ENCODE assay signal across 8 mouse cellular contexts in genomic region chr17:68166397-68166796, GRCm38 (mm10).
DNase-seq lines count a peak whose midpoint lies in the region; ATAC-seq lines count a peak whose summit lies in the region.

No protein-coding gene starts in this region.

- no peak overlapping the region for H3K27ac ChIP-seq in heart, embryonic 10.5 days
- H3K27ac ChIP-seq in intestine, embryonic 14.5 days (ENCODE audit: low read depth) = no peak overlapping the region

- H3K4me3 ChIP-seq in heart, embryonic 10.5 days = no peak overlapping the region
- no peak overlapping the region for H3K4me3 ChIP-seq in intestine, embryonic 14.5 days (ENCODE audit: low read depth, low read length)

- H3K36me3 ChIP-seq in heart, embryonic 10.5 days = no peaks in the 10 kb centered on the region
- no peaks in the 10 kb centered on the region for H3K36me3 ChIP-seq in intestine, embryonic 14.5 days (ENCODE audit: control insufficient read depth, insufficient read depth, low read length)

- peaks cover 17% of the 10 kb centered on the region for H3K4me1 ChIP-seq in heart, embryonic 10.5 days
- peaks cover 15% of the 10 kb centered on the region for H3K4me1 ChIP-seq in intestine, embryonic 14.5 days (replicated peaks; ENCODE audit: control insufficient read depth, insufficient read depth, low read length)

- H3K9ac ChIP-seq in intestine, embryonic 14.5 days (ENCODE audit: low read length) = no peak overlapping the region

- ATAC-seq in intestine, embryonic 14.5 days (replicated peaks; ENCODE audit: low FRiP score, low TSS enrichment, low read depth) = no peak

- no peak overlapping the region for H3K4me2 ChIP-seq in intestine, embryonic 14.5 days (ENCODE audit: low read length)

- no peaks in the 10 kb centered on the region for H3K27me3 ChIP-seq in heart, embryonic 10.5 days (ENCODE audit: insufficient read depth, poor library complexity, severe bottlenecking)
- no peaks in the 10 kb centered on the region for H3K27me3 ChIP-seq in intestine, embryonic 14.5 days (replicated peaks; ENCODE audit: control insufficient read depth, insufficient read depth, low read length)

- DNase-seq in heart, adult 11 months = peak; percentile 83
- DNase-seq in heart, embryonic 10.5 days (ENCODE audit: low spot score) = no peak
- peak; percentile 11 for DNase-seq in ovary, postnatal 36 days (ENCODE audit: low spot score)
- DNase-seq in ovary, postnatal 14 days (ENCODE audit: low spot score) = no peak
- DNase-seq in intestine, embryonic 14.5 days (ENCODE audit: low spot score) = peak; percentile 66
- DNase-seq in retina, embryonic 14.5 days (ENCODE audit: low spot score) = peak; percentile 71
- no peak for DNase-seq in left cerebral cortex, postnatal 4 days
- DNase-seq in ovary, postnatal 10 days (ENCODE audit: low spot score) = no peak

- no peaks in the 10 kb centered on the region for H3K9me3 ChIP-seq in heart, embryonic 10.5 days
- no peaks in the 10 kb centered on the region for H3K9me3 ChIP-seq in intestine, embryonic 14.5 days (ENCODE audit: control insufficient read depth, low read length)

- WGBS in heart, embryonic 10.5 days = 72% methylated on average over 4 of the region's 4 CpGs
- 76% methylated on average over 4 of the region's 4 CpGs for WGBS in intestine, embryonic 14.5 days

- intact Hi-C loops in left cerebral cortex, postnatal 4 days (cut with DNase I) = loop anchor here (5.0 to 10.0 kb wide), 3 partner anchors 152 to 294 kb away; no protein-coding TSS in a partner anchor

Comparison
In these comparisons a context has a peak if more than half of its experiments do, and no peak if none do; other contexts are left out.
1. DNase-seq: peak in heart, adult 11 months (single experiment), ovary, postnatal 36 days (single experiment), intestine, embryonic 14.5 days (single experiment) and retina, embryonic 14.5 days (single experiment); none in heart, embryonic 10.5 days (single experiment), ovary, postnatal 14 days (single experiment), left cerebral cortex, postnatal 4 days (single experiment) and ovary, postnatal 10 days (single experiment).